Mouse (Mus musculus): Measurements from ENCODE around the gene 1810030O07Rik.
"Not testable (repeated sequence)": the region's sequence is repeated elsewhere in the genome, so short reads cannot be mapped to it uniquely, and the experiment has no call there.

Gene 1810030O07Rik

GRCm38 (mm10) chrX:12673054-12673775 is at the start of gene 1810030O07Rik:
1810030O07Rik (minus strand) TSS chrX:12673668.
- peak; percentile 69 for DNase-seq (ENCODE audit: low spot score)

DNA sequence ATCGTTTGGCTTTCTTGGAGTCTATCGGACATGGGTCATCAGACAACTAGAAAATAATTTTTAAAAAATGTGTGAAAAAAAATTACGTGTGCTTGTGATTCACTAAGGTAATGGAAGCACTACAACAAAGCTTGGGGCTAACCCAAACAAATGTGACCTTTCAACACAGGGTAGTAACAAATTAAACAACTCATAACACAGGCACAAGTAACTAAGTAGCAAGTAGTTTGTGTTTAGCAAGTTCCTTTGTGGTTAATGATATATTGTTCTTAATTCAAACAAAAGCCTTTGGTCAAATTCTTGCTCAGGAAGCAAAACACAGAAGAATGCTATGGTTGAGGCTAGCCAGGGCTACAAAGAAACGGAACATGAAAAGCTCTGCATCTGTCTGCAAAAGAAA is 42.6 kb upstream of the 1810030O07Rik start:
- DNase-seq (ENCODE audit: low spot score) = no peak

- no peak for DNase-seq (ENCODE audit: low spot score)
Measured at GRCm38 (mm10) chrX:12713796-12714195, 40.3 kb upstream of the 1810030O07Rik start.

DNA sequence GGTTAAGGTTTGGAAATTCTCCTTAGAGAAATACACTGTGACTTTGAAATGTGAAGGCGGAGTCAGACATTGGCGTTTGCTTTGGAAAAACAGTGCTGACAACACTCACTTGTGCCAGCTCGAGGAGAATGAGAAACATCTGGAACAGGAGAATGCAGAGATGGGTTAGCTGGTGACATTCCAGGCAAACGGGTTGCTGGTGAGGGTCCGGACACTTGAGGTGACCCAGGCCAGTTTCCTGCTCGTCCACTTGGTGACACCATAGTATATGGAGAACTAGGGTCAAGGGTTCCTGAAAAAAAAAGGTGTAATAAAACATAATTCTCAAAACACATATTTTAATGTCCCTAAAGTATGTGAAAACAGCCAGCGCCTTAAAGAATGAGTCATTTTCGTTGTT is 13.4 kb upstream of the 1810030O07Rik start:
- no peak for DNase-seq (ENCODE audit: low spot score)

DNA sequence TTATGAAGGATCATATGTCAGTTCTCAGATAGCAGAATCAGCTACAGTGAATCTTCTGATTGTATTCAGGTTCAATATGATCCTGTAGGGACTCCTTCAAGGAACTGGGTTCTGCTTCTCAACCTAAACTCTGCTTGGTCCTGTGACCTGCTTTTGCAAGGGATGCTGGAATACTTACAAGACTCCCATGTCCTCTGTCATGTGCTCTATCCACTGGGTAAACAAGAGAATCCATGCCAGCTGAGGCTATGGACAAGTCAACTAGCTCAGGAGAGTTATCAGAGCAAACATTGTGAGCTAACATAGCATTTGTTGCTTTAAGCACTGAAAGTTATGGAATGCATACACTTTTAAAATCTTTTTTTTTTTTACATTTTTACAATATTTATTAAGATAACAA is 12.6 kb upstream of the 1810030O07Rik start:
- DNase-seq (ENCODE audit: low spot score) = no peak

- DNase-seq (ENCODE audit: low spot score) = peak; percentile 61
Measured at GRCm38 (mm10) chrX:12677396-12677795, 3.9 kb upstream of the 1810030O07Rik start.

DNA sequence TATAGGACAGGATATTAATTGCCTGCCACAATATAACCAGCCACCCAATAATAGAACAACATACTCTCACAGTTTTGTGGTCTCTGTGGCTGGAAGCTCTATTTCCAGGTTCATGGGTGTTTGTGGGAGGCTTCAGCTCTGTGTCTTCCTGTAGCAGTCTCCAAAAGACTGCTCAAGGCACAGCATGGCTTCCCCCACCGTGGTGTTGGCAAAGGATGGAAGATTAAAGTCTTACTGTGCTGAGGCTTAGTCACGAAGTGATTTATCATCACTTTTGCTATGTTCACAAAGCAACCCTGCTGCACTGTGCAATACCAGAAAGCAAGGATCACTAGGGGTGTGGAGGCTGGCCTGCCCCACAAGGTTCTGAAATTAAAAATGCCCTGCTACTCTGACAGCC is 19.6 kb downstream of the 1810030O07Rik start:
- no peak for DNase-seq (ENCODE audit: low spot score)

DNA sequence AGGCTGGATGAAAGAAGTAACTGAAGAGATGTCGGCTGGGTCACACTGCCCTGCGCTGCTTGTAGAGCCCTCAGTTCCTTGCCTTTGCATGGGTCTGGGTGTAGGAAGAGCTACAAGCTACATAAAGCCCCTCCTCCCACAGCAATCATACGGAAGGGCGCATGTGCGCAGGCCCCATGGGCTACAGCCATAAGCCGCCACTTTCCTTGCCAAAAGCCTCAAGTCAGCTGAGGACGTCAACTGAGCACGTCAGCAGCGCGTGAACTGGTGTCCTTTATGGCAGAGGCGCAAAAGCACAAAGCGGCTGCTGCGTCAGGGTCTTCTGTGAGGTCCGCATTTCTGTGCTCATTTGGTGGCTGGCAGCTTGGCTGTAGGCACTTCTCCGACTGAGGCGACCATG is 21.6 kb downstream of the 1810030O07Rik start:
- no peak for DNase-seq (ENCODE audit: low spot score)

DNA sequence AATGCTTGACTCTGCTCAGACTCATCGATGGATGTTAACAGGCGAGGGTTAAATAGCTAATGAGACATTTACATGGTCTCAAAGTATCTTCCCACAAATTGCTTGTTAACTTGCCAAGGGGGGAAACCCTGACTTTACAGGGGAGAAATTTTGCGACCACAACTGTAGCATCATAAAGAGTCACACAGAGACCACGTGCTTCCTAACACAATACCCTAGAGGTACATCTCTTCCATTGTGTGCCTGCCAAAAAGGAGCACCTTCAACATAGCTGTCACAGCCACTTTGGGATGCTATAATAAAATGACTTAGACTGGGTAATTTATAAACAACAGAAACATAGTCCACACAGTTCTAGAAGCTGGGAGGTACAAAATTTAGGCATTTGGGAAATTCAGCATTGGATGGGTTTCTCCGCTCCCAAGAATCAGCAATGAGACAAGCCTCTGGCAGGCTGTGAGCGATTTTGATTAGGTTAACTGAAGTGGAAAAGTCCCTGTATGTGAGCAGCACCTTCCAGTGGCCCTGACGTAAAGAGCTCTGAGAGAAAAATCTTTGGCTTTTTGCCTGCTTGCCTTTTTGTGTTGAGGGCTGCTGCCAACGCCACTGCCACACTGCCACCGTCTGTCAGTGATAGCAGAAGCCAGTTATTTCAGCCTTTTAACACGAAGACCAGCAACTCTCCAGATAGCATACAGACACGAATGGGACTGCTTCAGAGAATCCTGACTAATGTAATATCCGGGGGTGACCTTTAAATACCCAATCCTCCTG is 27.8 kb downstream of the 1810030O07Rik start:
- DNase-seq (ENCODE audit: low spot score) = no peak

DNA sequence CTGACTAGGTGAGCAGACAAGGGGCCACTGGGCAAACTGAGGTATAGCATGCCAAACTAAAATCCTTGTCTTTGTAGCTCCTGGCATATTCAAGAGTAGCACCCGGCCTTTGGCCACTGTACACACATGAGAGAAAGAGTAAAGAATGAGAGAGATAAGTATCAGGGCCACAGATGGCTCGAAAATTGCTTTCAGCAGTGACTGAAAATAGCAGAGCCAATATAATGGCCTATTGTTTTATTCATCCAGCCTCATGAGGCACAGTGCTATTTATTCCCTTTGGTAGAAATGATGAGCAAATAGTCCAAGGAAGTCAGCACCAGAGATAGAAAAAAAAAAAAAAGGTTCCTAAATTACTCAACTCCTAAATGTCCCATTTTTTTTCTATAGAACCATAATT is 28.5 kb downstream of the 1810030O07Rik start:
- DNase-seq (ENCODE audit: low spot score) = no peak

GRCm38 (mm10) chrX:12625131-12625530 is 48.3 kb downstream of the 1810030O07Rik start:
- DNase-seq (ENCODE audit: low spot score) = no peak

GRCm38 (mm10) chrX:12612360-12612759 is 61.1 kb downstream of the 1810030O07Rik start:
- DNase-seq (ENCODE audit: low spot score) = not testable (repeated sequence)

DNA sequence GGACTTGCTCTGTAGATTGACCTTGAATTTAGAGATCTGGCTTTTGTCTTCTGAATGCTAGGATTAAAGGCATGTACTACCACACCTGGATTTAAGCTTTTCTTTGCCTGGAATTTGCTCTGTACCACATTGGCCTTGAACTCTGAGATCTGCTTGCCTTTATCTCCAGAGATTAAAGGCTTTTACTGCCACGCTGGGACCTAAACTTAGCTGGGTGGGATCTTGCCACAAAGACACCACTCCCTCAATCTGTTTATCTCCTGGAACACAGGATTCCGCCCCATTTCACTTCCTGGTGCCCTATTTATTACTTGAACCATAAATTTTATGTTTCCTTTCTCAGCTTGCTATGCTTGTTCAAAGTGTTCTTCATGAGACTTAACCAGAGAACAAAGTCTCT is 62.3 kb downstream of the 1810030O07Rik start:
- no peak for DNase-seq (ENCODE audit: low spot score)

- DNase-seq (ENCODE audit: low spot score) = not testable (repeated sequence)
Measured at GRCm38 (mm10) chrX:12610541-12610940, 62.9 kb downstream of the 1810030O07Rik start.
